Mouse (Mus musculus): ENCODE measurements at regions not wholly inside any gene's neighbourhood (a gene's known extent, or its start where the extent isn't known, plus 50 kb on each side); places are given as distances from the start of the nearest gene placed in this dataset.

DNA sequence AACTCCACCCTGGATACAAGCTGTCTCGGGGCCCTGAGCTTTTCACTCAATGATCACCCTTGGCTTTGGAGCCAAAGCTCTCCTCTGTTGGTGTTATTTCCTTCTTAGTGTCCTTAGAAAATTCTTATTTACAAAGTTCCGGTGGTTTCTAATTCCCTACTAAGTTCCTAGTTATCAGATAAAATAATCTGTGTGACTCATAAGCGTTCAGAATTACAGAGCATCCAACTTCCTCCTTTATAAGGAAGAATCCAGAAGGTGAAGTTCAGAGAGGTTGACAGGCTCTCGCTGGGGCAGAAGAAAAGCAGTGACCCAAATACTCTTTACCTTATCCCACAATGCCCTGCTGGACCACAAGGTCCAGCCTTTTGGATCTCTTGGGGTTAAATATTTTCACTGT, 135.7 kb upstream of the Krr1 start:
- H3K27ac ChIP-seq (ENCODE audit: low read length) = no peak overlapping the region
- H3K27me3 ChIP-seq (ENCODE audit: control insufficient read depth, insufficient read depth, low read depth, low read length) = no peaks in the 10 kb centered on the region
- no peak overlapping the region for H3K4me2 ChIP-seq (ENCODE audit: low read depth, low read length)
- 68% methylated on average over 4 of the region's 4 CpGs for WGBS
- no peak for ATAC-seq (ENCODE audit: low read depth)
- no peak overlapping the region for H3K9ac ChIP-seq (ENCODE audit: low read length)
- peaks cover 16% of the 10 kb centered on the region for H3K4me1 ChIP-seq (replicated peaks; ENCODE audit: control insufficient read depth, insufficient read depth, low read length)
- H3K9me3 ChIP-seq (ENCODE audit: control insufficient read depth, low read length) = no peaks in the 10 kb centered on the region
- no peak overlapping the region for H3K4me3 ChIP-seq (ENCODE audit: low read length)
- H3K36me3 ChIP-seq (ENCODE audit: control insufficient read depth, insufficient read depth, low read length) = no peaks in the 10 kb centered on the region

DNA sequence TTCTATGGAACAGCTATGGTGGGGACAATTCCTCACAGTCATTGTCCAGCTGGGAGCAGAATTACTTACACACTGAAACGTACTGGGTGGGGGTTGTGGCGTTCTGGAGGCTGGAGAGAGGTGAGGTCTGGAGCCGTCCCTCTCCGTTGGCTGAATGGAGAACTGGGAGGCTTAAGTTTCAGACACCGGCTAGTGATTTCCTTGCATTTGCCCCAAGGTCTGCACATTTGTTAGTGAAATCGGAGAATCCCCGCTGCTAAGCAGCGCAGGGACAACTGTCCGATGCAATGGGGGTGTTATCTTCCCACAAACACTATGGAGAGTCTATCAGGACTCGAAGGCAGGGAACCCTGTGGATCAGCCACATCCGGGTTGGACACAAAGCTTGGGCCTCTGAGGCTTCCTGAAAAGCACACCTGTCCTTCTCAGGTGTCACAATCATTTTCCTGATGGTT, 130.1 kb upstream of the Krr1 start:
- ATAC-seq (ENCODE audit: low read depth) = no peak
- H3K27ac ChIP-seq (ENCODE audit: low read length) = no peak overlapping the region
- peaks cover 3% of the 10 kb centered on the region; the same call in 1 of the 2 replicates for H3K4me1 ChIP-seq (replicated peaks; ENCODE audit: control insufficient read depth, insufficient read depth, low read length)
- 64% methylated on average over 11 of the region's 11 CpGs for WGBS
- H3K4me2 ChIP-seq (ENCODE audit: low read depth, low read length) = no peak overlapping the region
- no peak overlapping the region for H3K4me3 ChIP-seq (ENCODE audit: low read length)
- H3K9ac ChIP-seq (ENCODE audit: low read length) = no peak overlapping the region
- no peaks in the 10 kb centered on the region for H3K36me3 ChIP-seq (ENCODE audit: control insufficient read depth, insufficient read depth, low read length)
- H3K27me3 ChIP-seq (ENCODE audit: control insufficient read depth, insufficient read depth, low read depth, low read length) = no peaks in the 10 kb centered on the region
- H3K9me3 ChIP-seq (ENCODE audit: control insufficient read depth, low read length) = no peaks in the 10 kb centered on the region

DNA sequence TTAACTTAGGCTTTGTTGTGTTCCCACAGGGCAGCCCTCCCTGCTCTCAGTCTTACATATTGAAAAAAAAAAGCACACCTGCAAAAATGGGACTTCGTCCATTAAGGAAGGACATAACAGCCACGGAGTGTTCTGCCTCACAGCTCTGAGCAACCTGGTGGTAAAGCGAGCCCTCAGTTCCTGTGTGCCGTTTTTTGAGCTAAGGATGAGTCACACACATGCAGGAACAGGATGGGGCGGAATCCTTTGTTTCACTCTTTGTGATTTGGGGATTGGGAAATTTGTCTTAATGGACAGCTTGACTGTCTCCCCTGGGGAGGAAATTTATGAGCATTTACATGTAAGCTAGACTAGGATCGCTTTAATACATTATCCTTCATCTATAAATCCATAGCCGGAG, 129.6 kb upstream of the Krr1 start:
- Histone ChIP-seq H3K36me3 (ENCODE audit: control insufficient read depth, insufficient read depth, low read length) (no peaks in the 10 kb centered on the region), H3K9ac (ENCODE audit: low read length) (no peak overlapping the region), H3K9me3 (ENCODE audit: control insufficient read depth, low read length) (no peaks in the 10 kb centered on the region), H3K4me3 (ENCODE audit: low read length) (no peak overlapping the region), H3K27me3 (ENCODE audit: control insufficient read depth, insufficient read depth, low read depth, low read length) (no peaks in the 10 kb centered on the region), H3K27ac (ENCODE audit: low read length) (no peak overlapping the region), H3K4me2 (ENCODE audit: low read depth, low read length) (no peak overlapping the region), H3K4me1 (replicated peaks; ENCODE audit: control insufficient read depth, insufficient read depth, low read length) (peaks cover 3% of the 10 kb centered on the region; the same call in 1 of the 2 replicates)
- ATAC-seq (ENCODE audit: low read depth) = no peak
- 65% methylated on average over 7 of the region's 7 CpGs for WGBS

DNA sequence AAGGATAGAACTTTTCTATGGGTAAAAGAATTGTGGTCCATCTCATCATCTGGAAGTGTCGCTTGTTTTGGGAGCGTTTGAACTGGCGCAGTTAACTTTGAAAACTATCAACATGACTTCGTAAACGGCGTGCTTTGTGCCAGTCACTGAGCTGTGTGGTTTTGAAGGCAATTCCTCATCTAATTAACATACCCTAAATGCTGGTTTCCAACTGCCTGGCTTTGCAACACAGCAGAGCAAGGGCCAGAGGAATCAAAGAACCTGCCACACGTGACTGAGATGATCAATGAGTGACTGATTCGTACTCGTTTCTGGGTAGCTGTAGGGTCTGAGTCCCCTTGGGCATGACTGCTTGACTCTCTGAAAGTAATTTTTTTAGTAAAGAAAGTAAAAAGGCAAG, 129.2 kb upstream of the Krr1 start:
- no peaks in the 10 kb centered on the region for H3K36me3 ChIP-seq (ENCODE audit: control insufficient read depth, insufficient read depth, low read length)
- no peak overlapping the region for H3K4me3 ChIP-seq (ENCODE audit: low read length)
- H3K9me3 ChIP-seq (ENCODE audit: control insufficient read depth, low read length) = no peaks in the 10 kb centered on the region
- no peak overlapping the region for H3K9ac ChIP-seq (ENCODE audit: low read length)
- H3K4me2 ChIP-seq (ENCODE audit: low read depth, low read length) = no peak overlapping the region
- peaks cover 3% of the 10 kb centered on the region; the same call in 1 of the 2 replicates for H3K4me1 ChIP-seq (replicated peaks; ENCODE audit: control insufficient read depth, insufficient read depth, low read length)
- no peak overlapping the region for H3K27ac ChIP-seq (ENCODE audit: low read length)
- 79% methylated on average over 9 of the region's 9 CpGs for WGBS
- H3K27me3 ChIP-seq (ENCODE audit: control insufficient read depth, insufficient read depth, low read depth, low read length) = no peaks in the 10 kb centered on the region
- no peak for ATAC-seq (ENCODE audit: low read depth)

DNA sequence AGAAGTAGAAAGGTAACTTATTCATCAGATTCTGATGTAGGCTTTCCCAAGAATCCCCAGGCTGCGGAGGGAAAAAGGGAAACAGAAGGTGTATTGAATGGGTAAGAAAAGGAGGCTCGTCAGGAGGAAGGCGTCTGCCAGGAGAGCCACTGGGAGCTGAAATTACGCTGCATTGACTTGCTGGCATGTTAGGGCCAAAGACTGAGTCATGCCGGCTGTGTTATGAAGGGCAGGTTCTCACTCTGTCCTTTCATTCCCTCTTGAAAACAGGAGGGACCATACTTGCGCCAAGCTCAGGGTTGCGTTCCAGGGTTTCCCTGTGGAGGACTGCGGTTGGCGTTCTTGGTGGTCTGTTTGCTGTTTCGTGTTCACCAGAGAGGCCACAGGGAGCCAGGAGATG, 128.3 kb upstream of the Krr1 start:
- H3K9ac ChIP-seq (ENCODE audit: low read length) = no peak overlapping the region
- 91% methylated on average over 10 of the region's 10 CpGs for WGBS

DNA sequence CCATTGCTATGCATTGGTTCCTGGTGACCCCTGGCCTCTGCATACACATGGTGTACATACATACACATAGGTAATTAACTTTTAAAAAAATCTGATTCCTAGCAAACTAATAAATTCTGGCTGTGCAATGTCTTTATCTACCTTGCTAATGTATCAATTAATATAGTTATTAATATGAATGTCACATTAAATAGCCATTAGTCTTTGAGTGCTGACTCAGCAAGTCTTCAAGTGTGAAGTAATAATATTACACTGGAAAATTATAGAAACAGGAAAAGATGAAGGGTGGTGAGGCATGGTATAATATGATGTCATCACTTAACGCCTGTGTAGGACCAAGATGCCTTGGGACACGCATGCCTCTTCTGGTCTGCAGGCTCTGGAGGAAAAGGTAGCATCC, 126.5 kb upstream of the Krr1 start:
- H3K9me3 ChIP-seq (ENCODE audit: control insufficient read depth, low read length) = no peaks in the 10 kb centered on the region
- no peak overlapping the region for H3K9ac ChIP-seq (ENCODE audit: low read length)
- H3K4me3 ChIP-seq (ENCODE audit: low read length) = no peak overlapping the region
- no peaks in the 10 kb centered on the region for H3K36me3 ChIP-seq (ENCODE audit: control insufficient read depth, insufficient read depth, low read length)
- peaks cover 3% of the 10 kb centered on the region; the same call in 1 of the 2 replicates for H3K4me1 ChIP-seq (replicated peaks; ENCODE audit: control insufficient read depth, insufficient read depth, low read length)
- H3K27ac ChIP-seq (ENCODE audit: low read length) = no peak overlapping the region
- no peak overlapping the region for H3K4me2 ChIP-seq (ENCODE audit: low read depth, low read length)
- no peak for ATAC-seq (ENCODE audit: low read depth)
- no peaks in the 10 kb centered on the region for H3K27me3 ChIP-seq (ENCODE audit: control insufficient read depth, insufficient read depth, low read depth, low read length)
- 94% methylated on average over 2 of the region's 2 CpGs for WGBS

More for the DNA sequence above, 128.3 kb upstream of the Krr1 start:
- Histone ChIP-seq H3K27me3 (ENCODE audit: control insufficient read depth, insufficient read depth, low read depth, low read length) (no peaks in the 10 kb centered on the region), H3K27ac (ENCODE audit: low read length) (no peak overlapping the region), H3K9me3 (ENCODE audit: control insufficient read depth, low read length) (no peaks in the 10 kb centered on the region), H3K4me3 (ENCODE audit: low read length) (no peak overlapping the region), H3K4me2 (ENCODE audit: low read depth, low read length) (no peak overlapping the region), H3K36me3 (ENCODE audit: control insufficient read depth, insufficient read depth, low read length) (no peaks in the 10 kb centered on the region), H3K4me1 (replicated peaks; ENCODE audit: control insufficient read depth, insufficient read depth, low read length) (peaks cover 3% of the 10 kb centered on the region; the same call in 1 of the 2 replicates)
- ATAC-seq (ENCODE audit: low read depth) = no peak

DNA sequence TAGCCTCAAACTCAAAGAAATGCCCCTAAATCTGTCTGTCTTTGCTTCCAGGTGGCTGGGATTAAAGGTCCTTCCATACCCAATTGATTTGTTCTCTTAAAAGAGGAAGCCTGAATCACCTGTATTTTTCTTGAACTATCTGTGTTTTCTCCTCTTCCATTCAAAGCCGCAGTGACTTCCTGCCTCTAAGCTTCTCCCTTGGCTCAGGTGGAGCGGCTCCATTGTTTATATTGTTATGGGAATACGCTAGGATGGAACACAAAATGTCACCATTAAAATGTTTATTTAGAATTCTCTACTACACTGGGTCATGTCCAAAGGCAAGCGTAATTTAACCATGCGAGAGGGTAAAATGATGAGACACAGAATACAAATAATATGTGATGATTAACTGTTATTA, 118.2 kb upstream of the Krr1 start:
- Histone ChIP-seq H3K4me2 (ENCODE audit: low read depth, low read length) (no peak overlapping the region), H3K4me3 (ENCODE audit: low read length) (no peak overlapping the region), H3K27me3 (ENCODE audit: control insufficient read depth, insufficient read depth, low read depth, low read length) (no peaks in the 10 kb centered on the region), H3K36me3 (ENCODE audit: control insufficient read depth, insufficient read depth, low read length) (no peaks in the 10 kb centered on the region), H3K9me3 (ENCODE audit: control insufficient read depth, low read length) (no peaks in the 10 kb centered on the region), H3K27ac (ENCODE audit: low read length) (no peak overlapping the region), H3K4me1 (replicated peaks; ENCODE audit: control insufficient read depth, insufficient read depth, low read length) (peaks cover 3% of the 10 kb centered on the region; the same call in 1 of the 2 replicates), H3K9ac (ENCODE audit: low read length) (no peak overlapping the region)
- ATAC-seq (ENCODE audit: low read depth) = peak; percentile 36
- 49% methylated on average over 5 of the region's 5 CpGs for WGBS

DNA sequence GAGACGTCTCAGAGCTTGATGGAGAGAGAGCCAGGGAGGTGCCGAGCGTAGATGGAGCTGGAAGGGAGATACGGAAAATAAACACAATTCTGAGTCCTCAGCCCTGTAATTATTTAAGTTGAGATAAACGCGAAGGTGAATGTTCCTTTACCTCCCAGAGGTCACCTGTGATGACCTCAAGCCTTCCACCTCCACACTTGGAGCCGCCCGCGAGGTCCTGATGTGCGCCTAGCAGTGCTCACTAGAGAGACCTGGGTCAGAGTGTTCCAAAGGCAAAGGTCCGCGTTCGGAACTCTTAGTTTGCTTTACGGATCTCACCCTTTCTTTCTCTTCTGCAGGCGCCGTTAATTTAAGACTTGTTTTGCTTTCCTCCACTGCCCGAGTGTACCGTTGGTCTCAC, 117.0 kb upstream of the Krr1 start:
- Histone ChIP-seq H3K27ac (ENCODE audit: low read length) (no peak overlapping the region), H3K4me1 (replicated peaks; ENCODE audit: control insufficient read depth, insufficient read depth, low read length) (peaks cover 3% of the 10 kb centered on the region; the same call in 1 of the 2 replicates), H3K9me3 (ENCODE audit: control insufficient read depth, low read length) (no peaks in the 10 kb centered on the region), H3K36me3 (ENCODE audit: control insufficient read depth, insufficient read depth, low read length) (no peaks in the 10 kb centered on the region), H3K9ac (ENCODE audit: low read length) (no peak overlapping the region), H3K4me3 (ENCODE audit: low read length) (no peak overlapping the region), H3K27me3 (ENCODE audit: control insufficient read depth, insufficient read depth, low read depth, low read length) (no peaks in the 10 kb centered on the region), H3K4me2 (ENCODE audit: low read depth, low read length) (no peak overlapping the region)
- no peak for ATAC-seq (ENCODE audit: low read depth)
- 79% methylated on average over 18 of the region's 18 CpGs for WGBS

DNA sequence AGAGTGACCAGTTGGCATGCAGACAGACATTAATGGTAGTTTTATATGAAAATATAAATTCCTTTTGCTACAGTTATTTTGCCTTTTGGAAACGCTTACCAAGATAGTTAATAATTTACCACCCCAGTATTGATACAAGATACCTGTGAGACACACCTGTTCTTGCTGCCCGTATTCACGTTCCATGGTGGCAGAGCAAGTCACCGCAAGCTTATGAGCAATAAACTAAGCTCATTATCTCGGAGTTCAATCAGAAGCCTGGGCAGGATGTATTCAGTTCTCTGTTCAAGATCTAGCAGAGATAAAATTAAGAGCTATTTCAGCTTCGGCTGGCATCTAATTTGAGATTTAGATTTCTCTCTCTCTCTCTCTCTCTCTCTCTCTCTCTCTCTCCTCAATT, 114.1 kb upstream of the Krr1 start:
- H3K4me1 ChIP-seq (replicated peaks; ENCODE audit: control insufficient read depth, insufficient read depth, low read length) = peaks cover 3% of the 10 kb centered on the region; the same call in 1 of the 2 replicates
- 56% methylated on average over 6 of the region's 6 CpGs for WGBS
- H3K36me3 ChIP-seq (ENCODE audit: control insufficient read depth, insufficient read depth, low read length) = no peaks in the 10 kb centered on the region
- H3K4me3 ChIP-seq (ENCODE audit: low read length) = no peak overlapping the region
- H3K9me3 ChIP-seq (ENCODE audit: control insufficient read depth, low read length) = no peaks in the 10 kb centered on the region
- H3K4me2 ChIP-seq (ENCODE audit: low read depth, low read length) = no peak overlapping the region
- H3K9ac ChIP-seq (ENCODE audit: low read length) = no peak overlapping the region
- no peak overlapping the region for H3K27ac ChIP-seq (ENCODE audit: low read length)
- H3K27me3 ChIP-seq (ENCODE audit: control insufficient read depth, insufficient read depth, low read depth, low read length) = no peaks in the 10 kb centered on the region
- no peak for ATAC-seq (ENCODE audit: low read depth)

DNA sequence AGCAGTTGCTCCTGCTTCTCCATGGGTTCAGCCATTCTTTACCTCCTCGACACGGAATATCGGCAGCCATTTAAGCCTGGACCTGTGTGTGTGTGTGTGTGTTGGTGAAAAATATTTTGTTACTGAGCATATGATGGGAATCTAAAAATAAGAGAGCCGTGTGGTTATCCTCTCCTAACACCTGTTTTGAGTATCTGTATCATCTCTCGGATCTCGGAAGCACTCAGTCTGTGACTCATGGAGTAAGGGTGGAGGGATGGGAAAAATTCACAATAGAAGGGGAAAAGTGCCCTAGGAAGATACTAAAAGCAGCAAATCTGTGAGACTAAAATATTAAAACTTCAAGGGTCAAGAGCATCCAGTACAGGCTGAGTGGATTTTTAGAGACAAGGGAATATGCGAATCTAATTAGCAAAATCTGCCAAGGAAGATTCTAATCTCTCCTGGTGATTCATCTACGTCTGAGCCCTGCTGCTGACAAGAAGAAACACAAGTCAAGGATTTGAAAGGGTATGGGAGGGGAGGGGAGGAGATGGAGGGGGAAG, 107.1 kb upstream of the Krr1 start:
- no peaks in the 10 kb centered on the region for H3K36me3 ChIP-seq (ENCODE audit: control insufficient read depth, insufficient read depth, low read length)
- H3K4me3 ChIP-seq (ENCODE audit: low read length) = no peak overlapping the region
- no peaks in the 10 kb centered on the region for H3K9me3 ChIP-seq (ENCODE audit: control insufficient read depth, low read length)
- WGBS = 76% methylated on average over 8 of the region's 8 CpGs
- no peak overlapping the region for H3K9ac ChIP-seq (ENCODE audit: low read length)
- H3K27me3 ChIP-seq (ENCODE audit: control insufficient read depth, insufficient read depth, low read depth, low read length) = no peaks in the 10 kb centered on the region
- no peak overlapping the region for H3K27ac ChIP-seq (ENCODE audit: low read length)
- no peak for ATAC-seq (ENCODE audit: low read depth)
- no peaks in the 10 kb centered on the region for H3K4me1 ChIP-seq (replicated peaks; ENCODE audit: control insufficient read depth, insufficient read depth, low read length)
- no peak overlapping the region for H3K4me2 ChIP-seq (ENCODE audit: low read depth, low read length)
